Comparison of ENCODE assay signal across 10 mouse cellular contexts in genomic region chr9:108412221-108412620, GRCm38 (mm10). TPM values are rescaled to one million over a fixed set of nuclear protein-coding genes. Genes with fewer than 3 reads are reported as not detected.
DNase-seq lines count a peak whose midpoint lies in the region; ATAC-seq lines count a peak whose summit lies in the region.
"Had no signal": no experiment of that assay in that cellular context is flagged by ENCODE, and none has a peak within 500 bp of the region (broad histone marks: within the 10 kb centered on the region; RNA-seq: fewer than 3 reads in every experiment).

No protein-coding gene starts in this region.

- no peak overlapping the region for H3K4me3 ChIP-seq in midbrain, embryonic 11.5 days (ENCODE audit: low read depth, low read length)
- H3K4me3 ChIP-seq in limb, embryonic 10.5 days: no peak overlapping the region

- H3K27me3 ChIP-seq in midbrain, embryonic 11.5 days (ENCODE audit: control insufficient read depth, insufficient read depth, low read length): no peaks in the 10 kb centered on the region
- no peaks in the 10 kb centered on the region for H3K27me3 ChIP-seq in limb, embryonic 10.5 days (ENCODE audit: low read depth, poor library complexity, severe bottlenecking)

- H3K9me3 ChIP-seq in midbrain, embryonic 11.5 days (ENCODE audit: control insufficient read depth, low read length): no peaks in the 10 kb centered on the region
- H3K9me3 ChIP-seq in limb, embryonic 10.5 days (replicated peaks): no peaks in the 10 kb centered on the region

- no peaks in the 10 kb centered on the region for H3K36me3 ChIP-seq in midbrain, embryonic 11.5 days (ENCODE audit: control insufficient read depth, insufficient read depth, low read length)
- no peaks in the 10 kb centered on the region for H3K36me3 ChIP-seq in limb, embryonic 10.5 days

- intact Hi-C loops in left cerebral cortex, postnatal 4 days (cut with DNase I): no loop called here

- H3K4me1 ChIP-seq in midbrain, embryonic 11.5 days (ENCODE audit: control insufficient read depth, insufficient read depth, low read length): no peaks in the 10 kb centered on the region
- H3K4me1 ChIP-seq in limb, embryonic 10.5 days: no peaks in the 10 kb centered on the region

- 0 out of 2 replicates have a peak, but pooled peaks have one; percentile 47 for ATAC-seq in megakaryocyte-erythroid progenitor cell, adult 5-6 weeks (replicated peaks; ENCODE audit: low FRiP score, low TSS enrichment, poor library complexity, severe bottlenecking)
- ATAC-seq in midbrain, embryonic 11.5 days (ENCODE audit: low FRiP score): no peak

- no peak overlapping the region for H3K4me2 ChIP-seq in midbrain, embryonic 11.5 days

- DNase-seq in cerebellum, postnatal 14 days: peak; percentile 40 to 47
- DNase-seq in cerebellum, adult 8-10 months: no peak
- peak; percentile 9 for DNase-seq in left cerebral cortex, postnatal 4 days
- DNase-seq in left cerebral cortex, adult 8-10 months (ENCODE audit: low spot score in 2 of 2): no peak
- DNase-seq in c-Kit-positive CD71-negative TER-119-negative erythroid progenitor cells, embryonic 14.5 days (ENCODE audit: low read depth): peak; percentile 30
- no peak for DNase-seq in midbrain, embryonic 11.5 days (ENCODE audit: low spot score, missing footprints)
- DNase-seq in limb, embryonic 10.5 days (ENCODE audit: low spot score): no peak

- H3K9ac ChIP-seq in midbrain, embryonic 11.5 days (ENCODE audit: low read length): no peak overlapping the region

- no peak overlapping the region for H3K27ac ChIP-seq in midbrain, embryonic 11.5 days (ENCODE audit: low read depth, low read length)
- no peak overlapping the region for H3K27ac ChIP-seq in limb, embryonic 10.5 days

- 85% methylated on average over 1 of the region's 1 CpGs for WGBS in midbrain, embryonic 11.5 days
- WGBS in limb, embryonic 10.5 days: 81% methylated on average over 1 of the region's 1 CpGs

RNA-seq across cellular contexts. Expression of gene Ccdc36, which starts 16.1 kb away (rescaled TPM):
- total RNA-seq in left cerebral cortex, postnatal 4 days (2021): under 1 TPM in 1 of 2 experiments, not detected in 1; 0.42 TPM
- total RNA-seq in left cerebral cortex, adult 8-10 months (2022): under 1 TPM; 0.15 to 0.37 (median 0.22) TPM
- not detected in 2 replicates for total RNA-seq in megakaryocyte-erythroid progenitor cell, adult 5-6 weeks (2014; fragmentation: Nextera tagmentation)
- total RNA-seq in megakaryocyte-erythroid progenitor cell, adult 5-6 weeks (2017): not detected in 2 replicates
- 0.89 and 1.6 TPM in 2 replicates for polyA plus RNA-seq in midbrain, embryonic 11.5 days (2014; fragmentation: Nextera tagmentation; extraction: Ambion mirVana)
- polyA plus RNA-seq in limb, embryonic 10.5 days (2016; fragmentation: Nextera tagmentation; extraction: Ambion mirVana): 1.1 and 1.3 TPM in 2 replicates

RNA-seq across cellular contexts. Expression of gene 1700102P08Rik, which starts 19.6 kb away (rescaled TPM):
- total RNA-seq in left cerebral cortex, postnatal 4 days (2021): 1 to 10 TPM; 3.6 to 4.9 TPM
- 1 to 10 TPM in 3 of 4 experiments, under 1 TPM in 1; 0.81 to 2.0 (median 1.8) TPM for total RNA-seq in left cerebral cortex, adult 8-10 months (2022)
- total RNA-seq in megakaryocyte-erythroid progenitor cell, adult 5-6 weeks (2014; fragmentation: Nextera tagmentation): 0.52 and 1.7 TPM in 2 replicates
- total RNA-seq in megakaryocyte-erythroid progenitor cell, adult 5-6 weeks (2017): 4.3 TPM in 1 of 2 replicates, not detected in the other
- polyA plus RNA-seq in midbrain, embryonic 11.5 days (2014; fragmentation: Nextera tagmentation; extraction: Ambion mirVana): 1.2 and 1.4 TPM in 2 replicates
- 0.69 and 0.98 TPM in 2 replicates for polyA plus RNA-seq in limb, embryonic 10.5 days (2016; fragmentation: Nextera tagmentation; extraction: Ambion mirVana)

RNA-seq across cellular contexts. Expression of gene BC048562, which starts 24.1 kb away (rescaled TPM):
- total RNA-seq in left cerebral cortex, postnatal 4 days (2021): not detected
- total RNA-seq in left cerebral cortex, adult 8-10 months (2022): not detected
- not detected in 2 replicates for total RNA-seq in megakaryocyte-erythroid progenitor cell, adult 5-6 weeks (2014; fragmentation: Nextera tagmentation)
- not detected in 2 replicates for total RNA-seq in megakaryocyte-erythroid progenitor cell, adult 5-6 weeks (2017)
- polyA plus RNA-seq in midbrain, embryonic 11.5 days (2014; fragmentation: Nextera tagmentation; extraction: Ambion mirVana): not detected in 2 replicates
- polyA plus RNA-seq in limb, embryonic 10.5 days (2016; fragmentation: Nextera tagmentation; extraction: Ambion mirVana): not detected in 2 replicates
- total RNA-seq: layer of hippocampus, postnatal 25 days had no signal
- polyA plus RNA-seq: neural tube, embryonic 11.5 days had no signal

RNA-seq across cellular contexts. Expression of gene Ccdc71, which starts 48.1 kb away (rescaled TPM):
- total RNA-seq in left cerebral cortex, postnatal 4 days (2021): 10 to 100 TPM; 44.3 to 45.7 TPM
- total RNA-seq in left cerebral cortex, adult 8-10 months (2022): 10 to 100 TPM; 35.8 to 46.5 (median 38.4) TPM
- total RNA-seq in megakaryocyte-erythroid progenitor cell, adult 5-6 weeks (2014; fragmentation: Nextera tagmentation): 19.6 and 42.3 TPM in 2 replicates
- total RNA-seq in megakaryocyte-erythroid progenitor cell, adult 5-6 weeks (2017): 13.2 and 13.6 TPM in 2 replicates
- 48.1 and 48.6 TPM in 2 replicates for polyA plus RNA-seq in midbrain, embryonic 11.5 days (2014; fragmentation: Nextera tagmentation; extraction: Ambion mirVana)
- 62.8 and 65.8 TPM in 2 replicates for polyA plus RNA-seq in limb, embryonic 10.5 days (2016; fragmentation: Nextera tagmentation; extraction: Ambion mirVana)

RNA-seq across cellular contexts. Expression of gene Klhdc8b, which starts 49.2 kb away (rescaled TPM):
- 10 to 100 TPM; 32.7 to 37.9 TPM for total RNA-seq in left cerebral cortex, postnatal 4 days (2021)
- total RNA-seq in left cerebral cortex, adult 8-10 months (2022): 10 to 100 TPM; 28.8 to 38.0 (median 34.0) TPM
- total RNA-seq in megakaryocyte-erythroid progenitor cell, adult 5-6 weeks (2014; fragmentation: Nextera tagmentation): 8.0 and 29.6 TPM in 2 replicates
- total RNA-seq in megakaryocyte-erythroid progenitor cell, adult 5-6 weeks (2017): 6.2 and 21.7 TPM in 2 replicates
- 34.4 and 36.2 TPM in 2 replicates for polyA plus RNA-seq in midbrain, embryonic 11.5 days (2014; fragmentation: Nextera tagmentation; extraction: Ambion mirVana)
- polyA plus RNA-seq in limb, embryonic 10.5 days (2016; fragmentation: Nextera tagmentation; extraction: Ambion mirVana): 10.9 and 17.8 TPM in 2 replicates

Comparison
In these comparisons a context has a peak if more than half of its experiments do, and no peak if none do; other contexts are left out.
1. DNase-seq: peak in cerebellum, postnatal 14 days (2 of 2), left cerebral cortex, postnatal 4 days (single experiment) and c-Kit-positive CD71-negative TER-119-negative erythroid progenitor cells, embryonic 14.5 days (single experiment); none in cerebellum, adult 8-10 months (single experiment), left cerebral cortex, adult 8-10 months (0 of 2), midbrain, embryonic 11.5 days (single experiment) and limb, embryonic 10.5 days (single experiment).